Mouse (Mus musculus) lung, embryonic 14.5 days (tissue): ENCODE measurements around the gene Cx3cr1. TPM values are rescaled to one million over a fixed set of nuclear protein-coding genes. Genes with fewer than 3 reads are reported as not detected.

Source experiments
- ATAC-seq: fragments of 200-750 bp; cut with Nextera tagmentation; 2 replicates; pipeline ENCODE4 v1.8.0; 2017; ENCODE audit warnings: mild to moderate bottlenecking, moderate TSS enrichment, moderate library complexity; ENCODE audit not compliant: insufficient read depth
- DNase-seq: peaks from one replicate; pipeline ENCODE4 v3.0.0-alpha.2; 2015
- H3K27ac ChIP-seq: fragments of 300-500 bp; sonication (generic); 2 replicates; pipeline ENCODE4 v1.5.1; 2014; ENCODE audit warnings: low read depth, mild to moderate bottlenecking, moderate library complexity
- H3K27me3 ChIP-seq: fragments of 300-500 bp; sonication (generic); 2 replicates; pipeline ENCODE4 v1.6.1; 2014; ENCODE audit warnings: low read length, control low read depth; ENCODE audit not compliant: insufficient read depth
- H3K36me3 ChIP-seq: fragments of 300-500 bp; sonication (generic); 2 replicates; pipeline ENCODE4 v1.6.1; 2014; ENCODE audit warnings: control low read depth; ENCODE audit not compliant: insufficient read depth
- H3K4me1 ChIP-seq: fragments of 300-500 bp; sonication (generic); 2 replicates; pipeline ENCODE4 v1.6.1; 2014; ENCODE audit warnings: antibody characterized with exemption, control low read depth; ENCODE audit not compliant: insufficient read depth
- H3K4me2 ChIP-seq: fragments of 300-500 bp; sonication (generic); 2 replicates; pipeline ENCODE4 v1.6.1; 2014; ENCODE audit warnings: mild to moderate bottlenecking
- H3K4me3 ChIP-seq: fragments of 300-500 bp; sonication (generic); 2 replicates; pipeline ENCODE4 v1.5.1; 2014; ENCODE audit warnings: low read depth, low read length
- H3K9ac ChIP-seq: fragments of 300-500 bp; sonication (generic); 2 replicates; pipeline ENCODE4 v1.6.1; 2014
- H3K9me3 ChIP-seq: fragments of 300-500 bp; sonication (generic); 2 replicates; pipeline ENCODE4 v1.6.1; 2016; ENCODE audit warnings: low read depth, low read length, control low read depth
- CTCF ChIP-seq: IDR thresholded peaks from 2 replicates; pipeline ENCODE4 v1.5.1; 2016; ENCODE audit warnings: antibody characterized with exemption, low read depth
- WGBS: fragments of 180-500 bp; shearing (Covaris S2); extraction: QIAGEN DNeasy Blood & Tissue Kit; methylation state at CpG from one replicate; pipeline ENCODE4 v1.1.7; 2014; 5-methylcytosine and 5-hydroxymethylcytosine counted together
- polyA plus RNA-seq: library from polyadenylated mRNA; unstranded; fragments of >200 nt; fragmentation: Nextera tagmentation; extraction: Ambion mirVana; gene quantifications from 2 replicates; pipeline ENCODE4 v1.2.1, GENCODE M21; 2014

Gene Cx3cr1
- polyA plus RNA-seq, 1 experiment from 2014 or later, result 9.7 TPM

GRCm38 (mm10) chr9:119909931-119910330 is 159.7 kb downstream of the Cx3cr1 start:
- no peak for ATAC-seq

GRCm38 (mm10) chr9:119908708-119909107 is 161.0 kb downstream of the Cx3cr1 start:
- no peak for ATAC-seq
- 95% methylated on average over 3 of the region's 3 CpGs for WGBS
- DNase-seq, result no peak
- Histone ChIP-seq H3K27me3 (no peaks in the 10 kb centered on the region), H3K4me2 (no peak overlapping the region), H3K36me3 (peaks cover 97% of the 10 kb centered on the region), H3K27ac (no peak overlapping the region), H3K9me3 (no peaks in the 10 kb centered on the region), H3K4me1 (no peaks in the 10 kb centered on the region), H3K4me3 (no peak overlapping the region), H3K9ac (no peak overlapping the region)
- TF ChIP-seq CTCF, result no peak

More at GRCm38 (mm10) chr9:119909931-119910330, 159.7 kb downstream of the Cx3cr1 start:
- Histone ChIP-seq H3K36me3 (peaks cover 96% of the 10 kb centered on the region), H3K4me2 (no peak overlapping the region), H3K9ac (no peak overlapping the region), H3K4me1 (no peaks in the 10 kb centered on the region), H3K27ac (no peak overlapping the region), H3K4me3 (no peak overlapping the region), H3K27me3 (no peaks in the 10 kb centered on the region), H3K9me3 (no peaks in the 10 kb centered on the region)
- no peak for DNase-seq
- no peak for TF ChIP-seq CTCF
- 82% methylated on average over 3 of the region's 3 CpGs for WGBS

DNA sequence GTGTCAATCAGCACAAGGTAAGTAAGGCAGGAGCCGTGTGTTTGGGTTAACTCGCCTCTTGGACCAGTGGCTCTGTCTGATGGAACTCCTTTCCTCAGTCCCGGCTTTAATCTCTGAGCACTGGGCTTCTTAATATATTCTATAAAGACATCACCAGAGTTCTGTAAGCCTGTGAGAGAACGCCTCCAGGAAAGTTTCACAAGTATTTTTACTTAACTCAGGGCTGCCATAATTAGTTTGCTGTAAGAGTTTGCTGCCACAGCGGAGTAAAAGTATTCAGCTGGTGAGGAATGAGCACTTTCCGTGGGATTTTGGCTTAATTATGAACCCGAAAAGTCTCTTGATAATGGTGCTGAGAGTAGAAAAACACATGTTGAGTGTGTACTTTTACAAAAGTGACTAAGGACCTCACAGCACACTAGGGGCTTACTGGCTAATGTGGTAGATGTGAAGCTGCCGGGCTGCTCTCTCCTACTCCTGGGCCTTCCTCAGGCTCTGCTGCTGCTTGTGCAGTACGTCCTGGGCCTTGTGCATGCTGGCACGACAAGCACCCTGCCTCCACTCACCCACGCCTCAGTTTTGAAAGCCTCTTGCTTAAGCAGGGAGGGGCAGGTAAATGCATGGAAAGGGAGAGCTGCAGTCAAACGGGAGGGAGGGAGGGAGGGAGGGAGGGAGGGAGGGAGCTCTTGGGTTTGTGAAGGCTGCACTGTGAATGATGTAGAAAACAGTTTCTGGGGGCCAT is 167.1 kb downstream of the Cx3cr1 start:
- H3K27ac ChIP-seq, result no peak overlapping the region
- ATAC-seq (no peak), DNase-seq (no peak)
- no peak for TF ChIP-seq CTCF
- no peaks in the 10 kb centered on the region for H3K4me1 ChIP-seq
- H3K9ac ChIP-seq, result no peak overlapping the region
- H3K4me3 ChIP-seq, result no peak overlapping the region
- no peaks in the 10 kb centered on the region for H3K9me3 ChIP-seq
- no peak overlapping the region for H3K4me2 ChIP-seq
- whole genome bisulfite sequencing, result 83% methylated on average over 12 of the region's 12 CpGs
- peaks cover 52% of the 10 kb centered on the region for H3K36me3 ChIP-seq
- H3K27me3 ChIP-seq, result no peaks in the 10 kb centered on the region

- Histone ChIP-seq H3K36me3 (peaks cover 24% of the 10 kb centered on the region), H3K27ac (no peak overlapping the region), H3K4me1 (no peaks in the 10 kb centered on the region), H3K9ac (no peak overlapping the region), H3K4me3 (no peak overlapping the region), H3K27me3 (no peaks in the 10 kb centered on the region), H3K9me3 (no peaks in the 10 kb centered on the region), H3K4me2 (no peak overlapping the region)
- no peak for DNase-seq
- TF ChIP-seq CTCF, result no peak
- WGBS, result 88% methylated on average over 2 of the region's 2 CpGs
- ATAC-seq, result no peak
Observed at GRCm38 (mm10) chr9:119899446-119899845, 170.2 kb downstream of the Cx3cr1 start.

DNA sequence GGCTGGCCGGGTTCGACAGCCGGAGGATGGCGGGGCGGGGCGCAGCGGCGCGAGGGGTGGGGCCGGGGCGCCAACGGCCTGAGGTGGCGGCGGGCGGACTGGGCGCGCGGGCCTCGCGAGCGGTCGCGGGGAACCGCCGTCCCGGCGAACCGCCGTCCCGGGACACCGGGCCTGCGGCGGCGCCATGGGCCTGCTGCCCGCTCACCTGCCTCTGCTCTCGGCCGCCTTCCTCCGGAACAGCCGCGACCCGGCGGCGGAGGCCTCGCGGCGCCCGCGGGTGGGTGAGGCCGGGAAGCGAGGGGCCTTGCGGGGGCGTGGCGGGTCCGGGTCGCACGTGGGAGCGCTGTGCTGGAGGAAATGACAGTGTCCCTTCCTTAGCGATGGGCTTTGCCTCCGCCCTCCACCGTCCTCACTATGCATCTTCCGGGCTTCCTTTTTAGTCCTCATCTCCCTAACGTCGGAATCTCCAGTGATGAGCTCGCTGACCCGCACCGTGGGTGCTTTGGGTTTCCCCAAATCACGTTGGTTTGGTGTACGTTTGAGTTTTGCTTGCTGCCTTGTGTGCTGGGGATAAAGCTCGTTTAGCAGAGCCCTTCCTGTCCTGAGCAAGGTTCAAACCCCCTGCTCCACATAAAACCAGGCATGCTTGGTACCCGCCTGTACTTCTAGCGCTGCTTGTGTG is 174.5 kb downstream of the Cx3cr1 start:
- no peak for TF ChIP-seq CTCF
- no peaks in the 10 kb centered on the region for H3K4me1 ChIP-seq
- peak; percentile 47 for DNase-seq

DNA sequence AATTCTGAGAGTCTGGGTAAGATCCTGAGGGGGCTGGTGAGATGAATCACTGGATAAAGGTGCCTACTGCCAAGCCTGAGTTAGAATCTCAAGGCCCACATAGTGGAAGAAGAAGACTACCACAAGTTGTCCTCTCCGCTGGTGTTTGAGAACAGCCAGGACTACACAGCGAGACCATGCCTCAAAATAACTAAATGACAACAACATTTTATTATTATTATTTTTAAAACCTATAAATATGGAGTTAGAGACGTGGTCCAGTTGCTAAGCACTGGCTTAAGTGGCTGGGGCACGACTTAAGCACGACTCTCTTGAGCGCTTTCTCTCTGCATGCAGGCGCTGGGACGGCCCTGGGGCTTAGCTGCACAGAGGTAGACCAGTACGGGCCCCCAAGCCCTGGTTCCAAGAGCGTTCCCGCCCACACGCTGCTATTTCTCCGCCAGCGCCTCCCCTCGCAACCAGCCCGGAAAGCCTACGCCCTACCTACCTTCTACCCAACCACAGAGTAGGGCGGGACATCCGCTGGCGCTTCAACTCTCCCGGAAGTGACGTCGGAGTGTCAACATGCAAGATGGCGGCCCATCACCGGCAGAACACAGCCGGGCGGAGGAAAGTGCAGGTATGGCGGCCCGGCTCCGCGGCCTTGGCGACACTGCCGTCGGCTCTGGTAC is 175.2 kb downstream of the Cx3cr1 start, which contains the start of gene Wdr48:
TSS of gene Wdr48 (plus strand) at position 540 of the 671 bp plus-strand sequence.
- Histone ChIP-seq H3K27ac (peak within 1 kb of the TSS; percentile 81), H3K4me1 (no peaks in the 10 kb centered on the region), H3K9me3 (no peaks in the 10 kb centered on the region), H3K27me3 (no peaks in the 10 kb centered on the region), H3K9ac (peak within 1 kb of the TSS; percentile 84), H3K4me3 (peak within 1 kb of the TSS; percentile 91), H3K36me3 (peaks cover 2% of the 10 kb centered on the region; the same call in 1 of the 2 replicates), H3K4me2 (peak within 1 kb of the TSS; percentile 92)
- DNase-seq, result peak; percentile 100
- WGBS, result 4% methylated on average over 34 of the region's 34 CpGs
- peak; percentile 100 for ATAC-seq
- no peak for TF ChIP-seq CTCF

More for the DNA sequence above, 174.5 kb downstream of the Cx3cr1 start:
- Histone ChIP-seq H3K9ac (peak overlapping the region; percentile 84), H3K27ac (peak overlapping the region; percentile 81), H3K4me3 (peak overlapping the region; percentile 91), H3K36me3 (peaks cover 2% of the 10 kb centered on the region; the same call in 1 of the 2 replicates), H3K27me3 (no peaks in the 10 kb centered on the region), H3K9me3 (no peaks in the 10 kb centered on the region), H3K4me2 (peak overlapping the region; percentile 92)
- under 1% methylated on average over 43 of the region's 71 CpGs for WGBS
- peak; percentile 72 for ATAC-seq
